Mouse (Mus musculus): Measurements from ENCODE around the gene Prkar1b. TPM values are rescaled to one million over a fixed set of nuclear protein-coding genes. Genes with fewer than 3 reads are reported as not detected.

The Prkar1b gene
- polyA plus RNA-seq (2015; fragmentation: Nextera tagmentation; extraction: Ambion mirVana): 9.4 and 11.5 TPM in 2 replicates

- Histone ChIP-seq H3K4me3 (peak within 1 kb of the TSS; percentile 95), H3K27me3 (replicated peaks) (no peaks in the 10 kb centered on the region), H3K4me1 (peaks cover 29% of the 10 kb centered on the region), H3K36me3 (peaks cover 30% of the 10 kb centered on the region), H3K9me3 (no peaks in the 10 kb centered on the region), H3K27ac (replicated peaks) (peak within 1 kb of the TSS; percentile 69), H3K9ac (peak within 1 kb of the TSS; percentile 92), H3K4me2 (peak within 1 kb of the TSS; percentile 95)
- WGBS: under 1% methylated on average over 83 of the region's 87 CpGs
- peak; percentile 94 for ATAC-seq (ENCODE audit: extremely low read depth, insufficient number of reproducible peaks, low FRiP score, low TSS enrichment)
Measured at GRCm38 (mm10) chr5:139149681-139150602, at the start of gene Prkar1b, which contains the start of gene Dnaaf5. Gene Prkar1b (minus strand): TSS chr5:139150001. Gene Dnaaf5 (plus strand): TSS chr5:139150223.

DNA sequence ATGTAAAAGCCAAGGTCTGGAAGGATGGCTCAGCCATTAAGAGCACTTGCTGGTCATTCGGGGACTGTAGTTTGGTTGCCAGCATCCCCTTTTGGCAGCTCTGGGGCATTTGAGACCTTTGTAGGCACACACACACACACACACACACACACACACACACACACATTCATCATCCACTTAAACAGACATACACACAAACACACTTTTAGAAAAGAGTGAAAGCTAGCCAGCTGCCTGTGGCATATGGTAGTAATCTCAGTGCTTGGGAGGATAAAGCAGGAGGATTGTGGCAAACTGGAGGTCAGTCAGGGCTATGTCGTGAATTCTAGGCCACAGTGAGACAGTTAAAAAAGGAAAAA is 49.8 kb upstream of the Prkar1b start:
- no peak for ATAC-seq (ENCODE audit: extremely low read depth, insufficient number of reproducible peaks, low FRiP score, low TSS enrichment)
- Histone ChIP-seq H3K9me3 (no peaks in the 10 kb centered on the region), H3K4me2 (peak overlapping the region; percentile 91), H3K4me1 (peaks cover 35% of the 10 kb centered on the region), H3K27me3 (replicated peaks) (no peaks in the 10 kb centered on the region), H3K36me3 (0 out of 2 replicates have a peak, but pooled peaks cover 3% of the 10 kb centered on the region), H3K27ac (replicated peaks) (peak overlapping the region; percentile 88), H3K4me3 (peak overlapping the region; percentile 97), H3K9ac (peak overlapping the region; percentile 78)
- 33% methylated on average over 2 of the region's 2 CpGs for WGBS

DNA sequence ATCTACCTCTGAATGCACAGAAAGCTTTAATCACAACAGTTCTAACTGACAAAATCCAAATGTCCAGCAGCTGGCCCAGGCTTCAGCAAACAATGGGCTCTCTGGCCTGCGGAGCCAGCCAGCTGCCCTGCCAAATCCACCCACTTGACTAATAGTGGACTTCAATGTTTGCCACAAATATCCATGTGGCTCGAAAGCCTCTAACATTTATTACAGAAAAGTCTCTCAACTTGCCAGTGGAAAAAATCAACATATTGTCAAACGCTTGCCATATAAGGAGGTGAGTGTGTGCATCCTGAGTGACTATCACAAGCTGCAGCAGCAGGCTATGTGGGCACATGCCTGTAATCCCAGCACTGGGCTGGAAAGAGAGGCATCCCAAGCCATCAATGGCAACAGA is 49.0 kb upstream of the Prkar1b start:
- peak overlapping the region; percentile 88; the same call in 1 of the 2 replicates for H3K27ac ChIP-seq (replicated peaks)
- H3K4me1 ChIP-seq: peaks cover 35% of the 10 kb centered on the region
- H3K9ac ChIP-seq: no peak overlapping the region
- no peak for ATAC-seq (ENCODE audit: extremely low read depth, insufficient number of reproducible peaks, low FRiP score, low TSS enrichment)
- H3K4me2 ChIP-seq: no peak overlapping the region
- 0 out of 2 replicates have a peak, but pooled peaks cover 3% of the 10 kb centered on the region for H3K36me3 ChIP-seq
- 83% methylated on average over 3 of the region's 3 CpGs for WGBS
- H3K4me3 ChIP-seq: no peak overlapping the region
- H3K27me3 ChIP-seq (replicated peaks): no peaks in the 10 kb centered on the region
- no peaks in the 10 kb centered on the region for H3K9me3 ChIP-seq

DNA sequence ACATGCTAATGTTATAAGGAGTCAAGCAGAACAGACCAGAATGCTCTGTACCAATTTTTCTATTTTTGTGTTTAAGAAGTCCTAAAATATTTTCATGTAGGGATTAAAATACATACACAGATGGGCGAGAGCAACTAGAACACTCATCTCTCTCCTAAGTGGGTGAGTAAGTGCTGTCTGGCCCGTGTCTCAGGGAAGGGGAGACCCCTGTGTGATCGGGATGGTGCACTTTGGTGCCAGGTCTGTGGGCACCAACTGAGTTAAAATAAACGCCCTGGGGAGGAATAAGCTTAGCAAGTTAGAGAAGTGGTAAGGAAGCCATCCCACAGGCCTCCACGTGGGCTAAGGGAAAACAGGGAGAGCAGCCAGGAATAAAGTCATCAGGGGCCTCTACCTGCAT is 41.2 kb upstream of the Prkar1b start:
- H3K4me2 ChIP-seq: no peak overlapping the region
- ATAC-seq (ENCODE audit: extremely low read depth, insufficient number of reproducible peaks, low FRiP score, low TSS enrichment): no peak
- H3K4me3 ChIP-seq: no peak overlapping the region
- no peaks in the 10 kb centered on the region for H3K27me3 ChIP-seq (replicated peaks)
- peaks cover 20% of the 10 kb centered on the region for H3K36me3 ChIP-seq
- WGBS: 71% methylated on average over 5 of the region's 5 CpGs
- H3K27ac ChIP-seq (replicated peaks): no peak overlapping the region
- H3K9ac ChIP-seq: no peak overlapping the region
- no peaks in the 10 kb centered on the region for H3K9me3 ChIP-seq
- H3K4me1 ChIP-seq: no peaks in the 10 kb centered on the region

GRCm38 (mm10) chr5:139189726-139190125 is 39.9 kb upstream of the Prkar1b start:
- Histone ChIP-seq H3K9ac (no peak overlapping the region), H3K4me1 (no peaks in the 10 kb centered on the region), H3K9me3 (no peaks in the 10 kb centered on the region), H3K4me3 (no peak overlapping the region), H3K27me3 (replicated peaks) (no peaks in the 10 kb centered on the region), H3K36me3 (peaks cover 32% of the 10 kb centered on the region), H3K27ac (replicated peaks) (no peak overlapping the region), H3K4me2 (no peak overlapping the region)
- ATAC-seq (ENCODE audit: extremely low read depth, insufficient number of reproducible peaks, low FRiP score, low TSS enrichment): no peak
- 86% methylated on average over 5 of the region's 5 CpGs for WGBS

DNA sequence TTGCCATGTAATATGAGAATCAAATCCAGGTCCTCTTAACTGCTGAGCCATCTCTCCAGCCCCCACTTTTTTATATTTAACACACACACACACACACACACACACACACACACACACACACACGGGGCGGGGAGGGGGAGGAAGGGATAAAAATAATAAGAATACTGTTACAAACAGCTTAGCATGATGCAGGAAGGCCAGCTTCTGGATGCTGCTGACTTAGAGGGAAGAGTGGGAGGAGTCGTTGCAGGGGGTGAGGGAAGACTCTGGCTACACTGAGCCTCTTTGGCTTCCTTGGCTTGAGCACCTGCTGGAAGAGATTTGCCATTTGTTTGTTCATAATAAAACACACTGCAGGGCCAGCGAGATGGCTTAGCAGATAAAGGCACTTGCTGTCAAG is 35.1 kb upstream of the Prkar1b start:
- WGBS: 91% methylated on average over 3 of the region's 4 CpGs
- H3K27ac ChIP-seq (replicated peaks): no peak overlapping the region
- H3K4me1 ChIP-seq: no peaks in the 10 kb centered on the region
- no peak overlapping the region for H3K4me3 ChIP-seq
- no peak overlapping the region for H3K9ac ChIP-seq
- H3K9me3 ChIP-seq: no peaks in the 10 kb centered on the region
- no peaks in the 10 kb centered on the region for H3K27me3 ChIP-seq (replicated peaks)
- no peak overlapping the region for H3K4me2 ChIP-seq
- ATAC-seq (ENCODE audit: extremely low read depth, insufficient number of reproducible peaks, low FRiP score, low TSS enrichment): no peak
- H3K36me3 ChIP-seq: peaks cover 77% of the 10 kb centered on the region

DNA sequence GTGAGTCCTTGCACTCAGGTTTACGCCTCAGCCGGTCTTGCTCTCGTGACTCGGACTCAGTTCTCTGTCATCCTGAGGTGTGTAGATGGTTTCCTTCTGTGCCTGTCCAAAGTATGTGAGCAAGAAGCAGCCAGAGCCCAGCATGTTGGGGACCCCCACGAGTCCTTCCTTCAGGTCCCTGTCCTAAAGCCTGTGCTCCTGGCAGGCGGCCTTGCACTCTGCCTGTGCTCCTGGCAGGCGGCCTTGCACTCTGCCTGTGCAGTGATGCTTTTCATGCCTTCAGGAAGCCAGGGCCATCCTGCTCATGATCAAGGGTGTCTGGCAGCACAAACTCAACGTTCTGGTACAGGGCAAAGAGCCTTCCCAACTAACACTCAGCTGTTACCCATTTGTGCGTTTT is 33.8 kb upstream of the Prkar1b start:
- no peak overlapping the region for H3K4me3 ChIP-seq
- H3K4me1 ChIP-seq: no peaks in the 10 kb centered on the region
- H3K9me3 ChIP-seq: no peaks in the 10 kb centered on the region
- no peak overlapping the region for H3K9ac ChIP-seq
- ATAC-seq (ENCODE audit: extremely low read depth, insufficient number of reproducible peaks, low FRiP score, low TSS enrichment): no peak
- 86% methylated on average over 9 of the region's 9 CpGs for WGBS
- no peaks in the 10 kb centered on the region for H3K27me3 ChIP-seq (replicated peaks)
- no peak overlapping the region for H3K27ac ChIP-seq (replicated peaks)
- H3K4me2 ChIP-seq: no peak overlapping the region
- peaks cover 77% of the 10 kb centered on the region for H3K36me3 ChIP-seq

DNA sequence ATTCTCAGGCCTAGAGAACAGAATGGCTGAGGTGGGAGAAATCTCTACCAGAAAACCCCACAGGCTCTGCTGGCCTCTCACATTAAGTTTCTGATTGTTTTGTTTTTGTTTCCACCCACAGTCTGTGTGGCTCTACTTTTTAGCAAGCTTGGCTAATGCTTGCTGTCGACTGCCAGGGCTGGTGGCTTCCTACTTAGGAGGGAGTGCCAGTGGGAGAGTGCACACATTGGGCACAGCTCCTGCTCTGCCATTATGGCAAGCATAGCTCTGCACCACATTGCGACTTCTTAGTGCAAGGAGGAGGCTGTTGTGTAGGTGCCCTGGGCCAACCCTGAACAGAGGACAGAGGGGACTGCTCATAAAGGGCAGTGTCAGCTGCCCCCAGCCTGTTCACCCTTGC is 33.3 kb upstream of the Prkar1b start:
- H3K9ac ChIP-seq: no peak overlapping the region
- 71% methylated on average over 2 of the region's 2 CpGs for WGBS

DNA sequence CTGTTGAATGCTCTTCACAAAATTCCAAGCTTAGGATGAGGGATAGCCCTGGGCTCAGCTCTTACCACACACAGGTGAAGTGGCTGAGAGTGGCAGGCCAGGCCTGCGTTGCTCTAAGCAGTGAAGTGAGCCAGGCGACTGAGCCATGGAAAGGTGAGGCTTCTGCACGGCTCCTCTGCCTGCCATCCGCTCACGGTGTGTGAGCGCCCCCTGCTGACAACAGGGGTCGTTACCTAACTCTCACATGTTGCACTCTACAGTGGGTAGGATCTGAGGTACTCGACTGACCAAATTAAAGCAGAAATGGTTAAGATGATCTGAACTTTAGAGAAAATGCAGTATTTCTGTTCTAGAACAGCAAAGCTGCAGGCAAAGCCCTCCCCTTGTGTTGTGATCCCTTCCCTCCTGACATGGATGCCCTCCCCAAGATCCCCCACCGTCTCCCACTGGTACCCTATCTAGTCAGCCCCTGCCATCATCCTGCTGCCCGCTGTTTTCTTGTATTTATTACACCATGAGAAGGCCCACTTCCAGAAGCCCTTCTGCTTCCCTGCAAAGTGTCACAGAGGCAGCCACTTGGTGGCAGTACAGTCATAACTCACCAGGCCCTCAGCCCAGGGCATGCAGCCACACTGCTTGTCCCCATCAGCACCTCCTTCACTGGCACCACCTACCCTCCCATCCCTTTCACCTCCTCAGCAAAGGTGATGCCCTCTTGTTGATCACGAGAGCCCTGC is 29.3 kb upstream of the Prkar1b start:
- no peak overlapping the region for H3K4me3 ChIP-seq
- H3K27ac ChIP-seq (replicated peaks): no peak overlapping the region
- no peak overlapping the region for H3K9ac ChIP-seq
- no peak overlapping the region for H3K4me2 ChIP-seq
- 23% methylated on average over 11 of the region's 11 CpGs for WGBS
- no peaks in the 10 kb centered on the region for H3K9me3 ChIP-seq
- H3K36me3 ChIP-seq: peaks cover 69% of the 10 kb centered on the region
- ATAC-seq (ENCODE audit: extremely low read depth, insufficient number of reproducible peaks, low FRiP score, low TSS enrichment): no peak
- no peaks in the 10 kb centered on the region for H3K27me3 ChIP-seq (replicated peaks)
- H3K4me1 ChIP-seq: peaks cover 11% of the 10 kb centered on the region

More for the DNA sequence above, 33.3 kb upstream of the Prkar1b start:
- no peak for ATAC-seq (ENCODE audit: extremely low read depth, insufficient number of reproducible peaks, low FRiP score, low TSS enrichment)
- no peaks in the 10 kb centered on the region for H3K4me1 ChIP-seq
- H3K36me3 ChIP-seq: peaks cover 75% of the 10 kb centered on the region
- H3K4me2 ChIP-seq: no peak overlapping the region
- no peak overlapping the region for H3K4me3 ChIP-seq
- no peak overlapping the region for H3K27ac ChIP-seq (replicated peaks)
- no peaks in the 10 kb centered on the region for H3K27me3 ChIP-seq (replicated peaks)
- H3K9me3 ChIP-seq: no peaks in the 10 kb centered on the region

DNA sequence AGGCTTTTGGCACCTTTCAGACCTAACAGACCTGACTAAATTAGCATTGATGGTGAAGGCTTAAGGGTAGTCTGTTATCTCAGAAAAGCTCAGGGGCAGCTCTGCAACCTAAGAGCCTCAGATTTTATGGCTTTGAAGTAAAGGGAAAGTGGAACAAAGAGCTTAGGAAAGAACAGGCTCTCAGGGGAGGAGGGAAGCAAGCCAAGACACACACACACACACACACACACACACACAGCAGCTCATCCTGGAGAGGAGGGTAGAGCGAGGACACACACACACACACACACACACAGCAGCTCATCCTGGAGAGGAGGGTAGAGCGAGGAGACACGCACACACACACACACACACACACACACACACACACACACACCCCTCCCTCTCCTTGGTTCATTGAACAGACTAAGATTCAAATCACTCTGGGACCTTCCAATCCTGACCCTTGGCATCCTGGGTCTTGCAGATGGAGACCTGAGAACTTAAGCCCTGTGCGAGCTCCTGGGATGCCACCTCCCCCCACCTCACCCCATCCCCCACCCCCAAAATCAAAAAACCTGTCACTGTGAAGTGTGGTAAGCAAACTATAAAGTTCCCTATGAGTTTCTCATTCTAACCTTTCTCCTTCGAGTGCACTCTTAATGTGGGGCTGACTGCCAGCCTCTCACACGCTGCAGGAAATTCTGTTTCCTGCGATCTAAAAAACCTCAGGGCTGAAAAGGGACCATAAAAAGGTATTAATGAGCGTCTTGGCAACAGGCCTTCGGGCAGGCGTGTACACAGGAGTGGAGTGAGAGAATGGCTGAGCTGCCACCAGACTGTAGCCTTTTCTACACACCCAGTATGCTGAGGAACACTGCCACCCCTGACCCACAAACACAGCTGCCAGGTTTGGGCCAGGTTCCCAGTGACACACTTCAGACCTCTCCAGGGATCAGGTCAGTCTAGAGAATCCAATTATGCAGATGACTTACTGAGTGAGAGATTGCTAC is 25.1 kb upstream of the Prkar1b start:
- ATAC-seq (ENCODE audit: extremely low read depth, insufficient number of reproducible peaks, low FRiP score, low TSS enrichment): peak; percentile 47; the same call in 1 of the 2 replicates
- H3K36me3 ChIP-seq: peaks cover 68% of the 10 kb centered on the region
- no peak overlapping the region for H3K4me2 ChIP-seq
- H3K4me3 ChIP-seq: no peak overlapping the region
- WGBS: 64% methylated on average over 8 of the region's 10 CpGs
- no peak overlapping the region for H3K9ac ChIP-seq
- H3K9me3 ChIP-seq: no peaks in the 10 kb centered on the region
- H3K4me1 ChIP-seq: peaks cover 15% of the 10 kb centered on the region
- H3K27me3 ChIP-seq (replicated peaks): no peaks in the 10 kb centered on the region
- peak overlapping the region; percentile 64 for H3K27ac ChIP-seq (replicated peaks)

All from heart, embryonic 13.5 days (tissue).